Mouse (Mus musculus) cerebellum, adult 18-20 months (tissue): ENCODE results near the gene D930020B18Rik.

Experiments used
- DNase-seq, 2 experiments: peaks; one replicate each; pipeline ENCODE4 v3.0.0; 2021

The D930020B18Rik gene

DNA sequence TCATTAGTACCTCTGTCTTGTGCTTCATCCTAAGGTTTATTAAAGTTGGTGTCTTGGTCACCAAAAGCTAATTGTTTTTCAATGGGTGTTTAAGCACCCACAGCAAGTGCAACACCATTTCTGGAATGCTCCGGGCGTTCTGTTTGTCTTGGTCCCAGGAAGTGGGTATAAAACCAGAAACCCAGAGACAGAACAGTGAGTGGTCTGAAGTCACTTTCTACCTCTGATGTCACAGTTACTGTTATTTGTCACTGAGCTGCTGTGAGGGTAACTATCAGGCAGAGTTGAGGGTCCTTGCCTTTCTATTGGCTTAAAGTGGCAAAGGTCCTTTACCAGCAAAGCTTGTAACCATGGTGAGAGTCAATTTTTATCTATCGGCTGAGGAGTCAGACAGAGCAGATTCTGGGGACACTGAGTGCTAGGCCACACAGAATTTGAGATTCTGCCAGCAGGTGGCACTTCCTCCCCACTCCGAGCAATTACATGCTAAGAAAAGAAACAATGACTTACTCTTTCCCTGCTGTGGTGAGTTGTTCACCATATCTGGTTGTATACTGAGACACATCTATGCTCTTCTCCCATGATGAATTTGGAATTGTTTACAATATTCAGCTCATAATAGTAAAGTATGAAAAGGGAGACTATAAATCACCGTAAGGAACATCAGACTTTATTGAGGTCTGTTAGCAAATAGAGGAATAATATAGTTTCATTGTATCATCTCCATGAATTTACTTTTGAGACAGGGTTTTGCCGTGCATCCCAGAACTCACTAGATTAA lies 1.0 kb upstream of the D930020B18Rik start:
- DNase-seq: peak; percentile 43 to 54

DNA sequence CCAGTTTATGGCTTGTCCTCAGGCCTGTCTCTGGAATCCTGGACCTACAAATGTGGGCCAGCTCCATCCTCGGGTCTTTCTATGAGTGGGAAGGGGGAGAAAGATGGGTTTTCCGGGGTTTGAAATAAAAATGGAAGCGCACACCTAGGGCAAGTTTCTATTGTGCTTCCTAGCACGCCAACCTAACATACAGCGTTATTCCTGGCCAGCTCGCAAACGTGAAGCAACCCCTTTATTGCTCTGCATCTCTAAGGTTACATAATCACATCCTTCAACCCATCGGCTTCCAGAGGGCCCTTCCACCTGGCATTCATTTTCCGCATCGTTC lies 480 bp upstream of the D930020B18Rik start:
- DNase-seq: peak in 1 of 2 experiments; percentile 36

- DNase-seq: peak; percentile 8 to 28
These were observed 913 bp downstream of the D930020B18Rik start for GRCm38 (mm10) chr10:121642054-121642947.

- DNase-seq: no peak
These were observed 4.9 kb downstream of the D930020B18Rik start for GRCm38 (mm10) chr10:121646294-121646693.

DNA sequence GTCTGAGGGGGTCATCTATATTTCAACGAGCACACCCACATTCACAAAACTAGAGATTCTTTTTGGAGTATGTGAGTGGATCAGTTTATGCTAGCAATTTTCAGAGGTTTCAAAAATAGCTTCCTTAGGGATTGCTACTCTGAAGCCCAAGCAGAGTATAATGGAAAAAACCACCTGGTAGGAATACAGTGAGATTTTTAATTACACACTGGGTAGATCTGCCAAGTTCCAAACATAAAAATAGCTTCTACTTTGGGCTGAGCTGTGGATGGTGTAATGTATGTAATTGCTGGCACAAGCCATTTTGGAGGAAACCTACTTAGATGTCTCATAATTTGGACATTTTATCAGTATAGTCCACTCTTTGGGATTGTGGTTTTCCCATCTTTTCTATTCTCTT lies 11.7 kb downstream of the D930020B18Rik start:
- DNase-seq: no peak

DNA sequence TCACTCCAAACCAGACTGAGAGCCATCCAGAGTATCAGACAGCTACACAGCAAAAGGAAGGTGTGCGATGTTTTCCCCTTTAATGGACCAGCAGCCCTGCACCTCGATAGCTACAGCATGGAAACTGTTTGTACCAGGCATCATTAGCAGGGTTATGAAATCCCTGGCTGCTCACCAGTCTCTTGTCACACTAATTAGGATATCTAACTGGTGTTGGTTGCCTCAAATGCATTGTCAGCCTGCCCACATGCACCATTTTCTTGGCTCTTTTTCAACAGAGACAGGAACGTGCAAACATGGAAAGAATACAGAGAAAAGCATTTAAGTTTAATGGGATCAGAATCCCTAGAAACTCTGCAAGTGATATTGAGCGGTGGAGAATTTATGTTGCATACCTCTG lies 14.5 kb downstream of the D930020B18Rik start:
- DNase-seq: no peak

- no peak for DNase-seq
These were observed 21.3 kb downstream of the D930020B18Rik start for GRCm38 (mm10) chr10:121662711-121663110.

DNA sequence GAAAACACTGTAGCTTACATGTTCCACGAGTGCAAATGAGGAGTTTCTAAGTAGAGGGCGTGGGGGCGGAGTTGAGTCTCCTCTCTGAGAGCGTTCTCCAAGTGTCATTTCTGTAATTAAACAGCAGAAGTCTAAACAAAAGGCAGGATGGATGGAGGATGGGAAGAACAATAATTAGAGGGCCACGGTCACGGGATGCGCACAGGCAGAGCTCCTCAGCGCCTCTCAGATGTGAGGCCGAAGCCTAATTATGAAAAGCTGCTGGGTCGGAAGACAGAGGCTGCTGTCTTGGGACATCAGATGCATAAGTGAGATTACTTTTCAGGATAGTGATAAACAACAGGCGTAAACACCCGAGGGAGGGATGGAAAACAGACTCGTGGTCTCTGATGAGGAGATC lies 22.2 kb downstream of the D930020B18Rik start:
- DNase-seq: no peak

DNA sequence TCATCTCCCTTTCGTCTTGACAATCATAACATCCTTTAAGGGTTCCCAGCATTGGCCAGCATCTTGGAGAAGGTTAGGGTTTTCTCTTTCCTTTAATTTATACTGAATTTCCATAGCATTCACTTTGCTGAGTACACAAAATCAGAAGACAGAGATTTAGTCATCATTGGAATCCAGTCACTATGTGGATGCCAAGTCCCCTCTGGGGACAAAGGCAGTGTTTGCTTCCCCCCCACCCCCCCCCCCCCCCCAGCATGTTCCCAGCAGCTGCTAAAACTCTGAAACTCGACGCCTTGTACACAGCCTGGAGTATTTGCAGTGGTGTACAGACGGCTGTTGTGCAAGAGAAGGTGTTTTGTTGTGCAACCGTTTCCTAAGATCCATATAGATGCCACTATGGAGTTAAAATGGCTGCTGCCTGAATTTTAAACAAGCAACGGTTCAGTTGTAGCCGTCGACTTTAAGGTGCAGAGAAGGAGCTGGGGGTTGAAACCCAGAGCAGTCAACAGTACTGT lies 24.3 kb downstream of the D930020B18Rik start:
- no peak for DNase-seq

DNA sequence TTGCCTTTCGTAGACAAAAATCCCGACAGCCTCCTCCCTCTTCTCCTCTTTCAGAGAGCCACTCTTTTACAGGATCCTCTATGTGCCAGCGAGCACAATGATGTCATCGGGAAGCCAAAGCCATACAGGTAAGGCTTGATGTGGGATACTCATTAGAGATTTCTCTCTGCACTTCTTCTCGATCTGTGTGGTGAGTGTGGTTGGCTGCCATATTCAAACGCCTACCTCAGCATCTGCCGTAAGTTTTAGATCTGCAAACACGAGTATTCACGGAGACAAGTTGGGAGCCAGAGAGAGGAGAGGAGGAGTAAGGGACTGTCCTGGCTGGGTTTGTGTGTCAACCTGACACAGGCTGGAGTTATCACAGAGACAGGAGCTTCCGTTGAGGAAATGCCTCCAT lies 27.7 kb downstream of the D930020B18Rik start:
- DNase-seq: no peak

DNA sequence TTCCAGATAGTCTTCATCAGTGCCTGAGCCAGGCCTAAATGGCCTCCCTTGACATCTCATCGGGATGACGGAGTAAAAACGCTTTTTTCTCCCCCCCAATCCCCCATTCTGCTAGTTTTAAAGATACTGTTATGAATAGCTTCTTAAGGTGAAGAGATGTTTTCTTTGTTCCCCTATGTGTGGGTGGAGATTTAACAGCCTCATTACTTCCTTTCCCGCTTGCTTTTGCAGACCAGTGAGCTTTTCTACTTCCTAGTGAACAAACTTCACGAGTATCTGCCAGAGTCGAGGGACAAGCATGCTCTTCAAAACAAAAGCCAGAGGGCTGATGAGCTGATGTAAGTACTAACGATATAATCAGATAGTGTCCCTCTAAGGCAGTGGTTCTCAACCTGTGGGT lies 35.6 kb downstream of the D930020B18Rik start:
- no peak for DNase-seq

DNA sequence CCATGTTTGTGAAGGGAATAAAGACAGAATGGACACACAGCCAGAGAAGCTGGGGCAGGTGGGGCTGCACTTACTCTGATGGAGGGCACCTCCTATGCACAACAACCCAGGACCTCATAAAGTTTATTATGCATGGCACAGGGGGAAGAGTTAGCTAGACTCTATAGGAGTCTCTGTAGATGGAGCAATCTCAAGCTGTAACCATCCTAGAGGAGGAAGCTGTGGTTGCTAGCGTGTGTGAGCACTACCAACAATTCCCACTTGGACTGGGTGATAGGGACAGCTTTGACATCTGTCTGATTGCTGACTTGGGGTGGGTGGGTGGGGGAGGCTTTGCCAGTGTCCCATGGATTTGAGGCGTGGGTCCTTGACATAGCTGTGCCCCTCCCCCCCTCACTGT lies 39.5 kb downstream of the D930020B18Rik start:
- no peak for DNase-seq

DNA sequence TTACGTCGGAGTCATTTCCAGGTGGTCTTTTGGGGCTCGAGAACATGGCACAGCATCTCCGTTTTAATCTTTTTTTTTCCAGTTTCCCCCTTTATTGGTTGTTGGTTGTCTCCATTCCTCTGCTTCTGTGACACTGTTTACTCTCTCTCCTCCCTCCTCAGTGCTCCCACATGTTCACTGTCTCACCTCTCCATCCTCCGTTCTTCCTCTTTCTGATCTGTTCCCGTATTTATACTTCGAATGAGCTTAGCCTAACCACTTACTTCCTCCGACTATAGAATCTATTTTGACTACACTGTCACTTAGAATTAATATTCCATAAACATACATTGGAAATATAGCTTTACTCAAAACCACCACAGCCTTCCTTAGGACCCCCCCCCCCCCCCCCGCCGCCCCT lies 41.2 kb downstream of the D930020B18Rik start:
- no peak for DNase-seq

DNA sequence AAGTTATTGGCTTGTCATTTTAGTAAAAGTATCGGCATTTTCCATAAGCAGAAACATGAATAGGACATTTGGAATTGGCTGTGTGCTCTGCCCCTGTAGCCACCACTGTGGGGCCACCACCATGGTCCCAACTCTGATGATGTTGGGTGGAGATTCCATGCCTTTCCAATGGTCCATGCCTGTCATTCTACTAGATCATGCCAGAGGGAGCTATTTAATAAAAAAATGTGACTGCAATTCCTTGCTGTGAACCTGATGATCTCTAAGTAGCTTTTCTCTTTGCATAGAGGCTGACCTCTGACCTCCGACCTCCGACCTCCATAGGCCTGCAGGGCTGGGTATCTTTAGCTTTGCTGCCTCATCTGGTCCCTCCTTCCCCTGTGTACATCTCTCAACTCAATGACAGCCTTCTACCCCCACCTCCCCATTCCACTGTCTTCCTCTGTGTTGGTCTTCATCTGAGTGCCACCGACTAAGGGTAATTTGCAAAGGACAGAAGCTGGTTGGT lies 44.8 kb downstream of the D930020B18Rik start:
- DNase-seq: peak; percentile 9 to 15

DNA sequence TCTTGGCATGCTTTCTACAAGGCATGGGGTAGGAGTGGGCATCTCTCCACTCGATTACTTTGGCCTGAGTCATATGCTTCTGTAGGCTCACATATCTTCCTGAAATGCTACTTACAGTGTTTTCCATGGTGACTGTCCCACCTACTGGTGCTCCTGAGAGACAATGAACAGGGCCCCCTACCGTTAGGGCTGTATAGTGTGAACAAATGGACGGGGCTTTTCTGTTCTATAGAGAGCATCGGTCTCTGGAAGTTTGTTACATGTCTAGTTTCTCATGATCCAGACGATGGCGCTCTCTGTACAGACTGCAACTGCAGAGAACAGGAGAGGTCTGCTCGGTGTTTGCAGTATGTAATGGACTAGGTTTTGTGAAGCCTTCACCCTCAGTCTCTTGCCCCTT lies 46.1 kb downstream of the D930020B18Rik start:
- DNase-seq: no peak

DNA sequence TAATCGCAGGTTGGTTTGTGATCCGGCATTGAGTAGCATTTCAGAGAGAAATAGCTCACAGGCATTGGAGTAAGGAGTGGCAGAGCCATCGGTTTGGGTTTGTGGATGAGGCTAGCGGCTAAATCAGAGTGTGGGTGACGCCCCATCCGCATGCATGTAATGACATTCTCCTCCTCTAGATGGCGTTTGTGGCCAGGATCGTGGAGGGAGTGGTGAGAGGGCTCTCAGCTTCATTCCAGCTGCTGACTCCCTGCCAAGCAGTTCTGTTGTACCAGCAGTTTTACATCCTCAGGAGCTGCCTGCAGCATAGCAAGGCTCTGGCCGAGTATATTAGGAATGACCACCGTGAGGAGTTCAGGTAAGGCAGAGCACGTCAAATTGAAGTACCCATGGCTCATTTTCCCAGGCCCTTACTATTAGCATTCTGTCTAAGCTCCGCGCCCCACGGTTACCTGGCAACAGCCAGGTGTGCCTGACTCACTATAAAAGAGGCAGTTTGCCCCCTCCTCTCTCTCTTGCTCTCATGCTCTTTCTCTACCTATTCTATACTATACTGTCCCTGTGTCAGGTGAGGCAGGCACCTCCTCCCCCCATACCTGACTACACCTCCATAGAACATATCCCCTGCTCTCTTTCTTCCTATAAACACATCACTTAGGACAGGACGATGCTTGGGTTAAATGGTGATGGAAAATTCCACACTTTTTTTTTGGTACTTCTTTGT lies 48.4 kb downstream of the D930020B18Rik start:
- DNase-seq: peak; percentile 21 to 22

DNA sequence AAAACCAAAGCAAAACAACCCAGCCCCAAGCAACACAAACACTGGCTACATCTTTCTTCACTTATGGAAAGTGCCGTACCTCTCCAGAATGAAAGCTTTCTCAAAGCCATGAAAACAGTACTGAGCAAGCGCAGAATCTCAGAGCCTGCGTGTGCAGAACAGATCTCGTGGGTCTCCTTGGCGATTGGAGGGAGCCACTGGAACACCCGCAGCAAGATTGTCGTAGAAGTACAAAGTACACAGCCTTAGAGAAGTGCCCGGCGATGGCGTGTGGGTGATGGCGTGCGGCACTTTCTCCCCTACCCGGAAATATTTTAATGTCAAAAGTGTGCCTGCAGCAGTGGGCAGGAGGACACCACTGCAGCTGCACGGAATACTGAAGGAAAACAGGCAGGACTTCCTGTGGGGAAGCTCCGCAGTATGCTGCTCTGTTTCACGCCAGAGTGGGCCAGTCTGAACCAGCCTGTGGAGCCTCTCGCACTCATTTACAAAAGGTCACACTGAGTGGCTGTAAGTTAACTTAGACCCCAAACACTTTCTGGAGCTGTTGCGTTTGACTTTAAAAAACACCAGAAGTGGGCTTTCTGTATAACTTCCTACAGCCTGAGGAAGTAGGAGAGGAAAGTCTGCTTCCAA lies 51.7 kb downstream of the D930020B18Rik start:
- DNase-seq: no peak

DNA sequence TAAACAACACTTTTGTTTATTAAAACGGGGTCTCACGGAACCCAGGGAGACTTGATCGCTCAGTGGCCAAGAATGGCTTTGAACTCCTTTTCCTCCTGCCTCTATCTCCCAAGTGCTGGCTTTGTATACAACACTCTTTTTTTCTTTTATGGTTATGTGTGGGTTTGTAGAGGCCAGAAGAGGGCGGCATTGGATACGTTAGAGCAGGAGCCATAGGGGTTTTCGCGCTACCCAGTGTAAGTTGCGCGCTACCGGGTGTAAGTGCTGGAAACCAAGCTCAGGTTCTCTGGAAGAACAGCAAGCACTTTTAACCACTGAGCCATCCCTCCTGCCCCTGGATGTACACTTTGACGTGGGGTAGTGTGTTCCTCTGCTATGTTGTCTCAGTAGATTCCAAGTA lies 53.2 kb downstream of the D930020B18Rik start:
- DNase-seq: no peak

DNA sequence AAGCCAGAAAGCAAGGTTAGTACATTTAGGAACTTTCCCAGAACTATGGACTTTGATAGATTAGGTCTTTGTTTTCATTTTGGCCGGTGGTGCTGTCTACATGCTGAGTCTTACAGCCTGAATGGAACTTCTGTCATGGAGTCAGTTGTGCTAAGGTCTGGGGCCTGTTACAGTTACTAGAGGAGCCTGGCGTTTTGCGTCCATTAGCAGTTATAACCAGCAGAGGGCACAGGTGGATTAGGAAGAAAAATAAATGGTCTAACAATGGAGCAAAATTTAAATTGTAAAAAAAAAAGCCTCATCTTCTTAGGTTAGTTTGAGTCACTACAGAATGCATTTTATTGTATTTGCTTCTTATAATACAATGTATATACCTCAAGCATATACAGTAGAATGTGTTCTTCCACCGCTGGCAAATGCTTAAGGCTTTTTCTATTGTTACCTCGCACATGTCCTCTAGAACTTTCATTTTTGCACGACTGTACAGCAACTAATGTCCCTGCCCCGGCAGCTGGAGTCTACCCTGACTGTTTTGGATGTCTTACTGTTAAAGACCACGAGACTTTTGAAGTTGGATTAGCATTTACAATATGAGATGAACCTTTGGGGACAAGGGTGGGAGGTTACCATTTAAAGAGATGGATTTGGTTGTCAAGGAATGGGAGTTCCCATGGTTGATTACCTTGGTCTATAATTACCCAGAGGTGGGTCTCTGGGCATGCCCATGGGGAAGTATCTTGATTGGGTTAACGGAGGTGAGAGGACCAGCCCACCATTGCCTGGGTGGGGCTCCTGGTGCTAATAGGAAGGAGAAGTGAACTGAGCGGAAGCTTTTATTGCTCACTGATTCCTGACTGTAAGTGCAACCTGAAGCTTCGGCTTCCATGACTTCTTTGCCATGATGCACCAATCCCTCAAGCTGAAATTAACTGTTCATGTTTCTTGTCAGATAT lies 60.2 kb downstream of the D930020B18Rik start:
- DNase-seq: peak; percentile 26 to 38

GRCm38 (mm10) chr10:121703619-121704018 lies 62.2 kb downstream of the D930020B18Rik start:
- DNase-seq: no peak

GRCm38 (mm10) chr10:121704871-121705270 lies 63.5 kb downstream of the D930020B18Rik start:
- no peak for DNase-seq
